Mouse (Mus musculus) heart, postnatal 0 days (tissue): ENCODE data around the gene Krtap13.

Experiments used
- CTCF ChIP-seq: IDR thresholded peaks from 2 replicates; pipeline ENCODE4 v1.5.1; 2016; ENCODE audit warnings: antibody characterized with exemption, control low read depth, low read depth
- EP300 ChIP-seq: IDR thresholded peaks from 2 replicates; pipeline ENCODE4 v1.6.1; 2016; ENCODE audit warnings: antibody characterized with exemption, low read depth

- no peak for TF ChIP-seq CTCF
- TF ChIP-seq EP300, result no peak
These were observed 16.0 kb downstream of the Krtap13 start for GRCm38 (mm10) chr16:88735391-88735790.
